Mouse (Mus musculus): ENCODE measurements around the gene Rpl41. TPM values are rescaled to one million over a fixed set of nuclear protein-coding genes. Genes with fewer than 3 reads are reported as not detected.

The Rpl41 gene
- total RNA-seq, 2 experiments from 2014 or later: 1,015 to 1,049 TPM

- DNase-seq (ENCODE audit: low spot score): peak; percentile 78
These were observed 49.9 kb downstream of the Rpl41 start for GRCm38 (mm10) chr10:128499116-128499671.

GRCm38 (mm10) chr10:128498590-128498989 is 50.5 kb downstream of the Rpl41 start, which contains the start of gene Myl6b:
Gene Myl6b (minus strand): TSS chr10:128498685.
- DNase-seq (ENCODE audit: low spot score): peak; percentile 97

Small RNAs within 50 kb of the gene (microRNA-seq; reads per million reads assigned to microRNA genes)
- gene Gm47275 (not detected), gene Mir6916 (not detected), gene Mir6917 (not detected)

Other genes with a start within 250 kb of the Rpl41 start
- 1 to 10 TPM; 3.3 to 3.7 TPM for gene Pan2, start 246.0 kb downstream of the Rpl41 start, total RNA-seq (2021)
- 10 to 100 TPM; 46.4 to 48.3 TPM for gene Cnpy2, start 226.8 kb downstream of the Rpl41 start, total RNA-seq (2021)
- 100 to 1,000 TPM; 561 to 590 TPM for gene Cs, start 211.6 kb downstream of the Rpl41 start, total RNA-seq (2021)
- gene Coq10a, start 180.3 kb downstream of the Rpl41 start, total RNA-seq (2021): 100 to 1,000 TPM; 388 to 467 TPM
- gene Ankrd52, start 172.2 kb downstream of the Rpl41 start, total RNA-seq (2021): 10 to 100 TPM; 44.5 to 47.0 TPM
- not detected for gene Slc39a5, start 148.1 kb downstream of the Rpl41 start, total RNA-seq (2021)
- 10 to 100 TPM; 61.0 to 65.2 TPM for gene Nabp2, start 137.8 kb downstream of the Rpl41 start, total RNA-seq (2021)
- gene Rnf41, start 137.6 kb downstream of the Rpl41 start, total RNA-seq (2021): 10 to 100 TPM; 12.7 to 13.2 TPM
- 10 to 100 TPM; 44.1 to 49.5 TPM for gene Smarcc2, start 90.1 kb downstream of the Rpl41 start, total RNA-seq (2021)
- gene Myl6, start 55.2 kb downstream of the Rpl41 start, total RNA-seq (2021): 100 to 1,000 TPM; 150 to 187 TPM
- 10 to 100 TPM in 1 of 2 experiments, 1 to 10 TPM in 1; 9.0 to 28.2 TPM for gene Myl6b, start 50.6 kb downstream of the Rpl41 start, total RNA-seq (2021)
- 10 to 100 TPM; 12.3 to 15.3 TPM for gene Esyt1, start 23.4 kb downstream of the Rpl41 start, total RNA-seq (2021)
- gene Zc3h10, start 1.5 kb downstream of the Rpl41 start, total RNA-seq (2021): 1 to 10 TPM; 4.6 to 8.3 TPM
- 10 to 100 TPM; 35.4 to 37.6 TPM for gene Pa2g4, start 16.7 kb upstream of the Rpl41 start, total RNA-seq (2021)
- gene Erbb3, start 40.3 kb upstream of the Rpl41 start, total RNA-seq (2021): 1 to 10 TPM; 2.7 TPM
- 100 to 1,000 TPM; 345 to 363 TPM for gene Rps26, start 77.4 kb upstream of the Rpl41 start, total RNA-seq (2021)
- gene Ikzf4, start 96.7 kb upstream of the Rpl41 start, total RNA-seq (2021): under 1 TPM; 0.37 to 0.57 TPM
- 10 to 100 TPM; 27.7 to 28.3 TPM for gene Suox, start 124.8 kb upstream of the Rpl41 start, total RNA-seq (2021)
- 10 to 100 TPM; 90.8 to 92.1 TPM for gene Rab5b, start 147.0 kb upstream of the Rpl41 start, total RNA-seq (2021)
- not detected for gene Pmel, start 154.9 kb upstream of the Rpl41 start, total RNA-seq (2021)
- 1 to 10 TPM; 2.3 to 2.7 TPM for gene Cdk2, start 155.7 kb upstream of the Rpl41 start, total RNA-seq (2021)
- gene Dgka, start 195.6 kb upstream of the Rpl41 start, total RNA-seq (2021): 1 to 10 TPM; 7.8 to 8.5 TPM
- gene Pym1, start 198.6 kb upstream of the Rpl41 start, total RNA-seq (2021): 10 to 100 TPM; 12.0 to 12.4 TPM
- 1 to 10 TPM; 1.1 to 1.9 TPM for gene Mmp19, start 241.6 kb upstream of the Rpl41 start, total RNA-seq (2021)